ENCODE assay signal across 9 mouse cellular contexts in the genomic region with DNA sequence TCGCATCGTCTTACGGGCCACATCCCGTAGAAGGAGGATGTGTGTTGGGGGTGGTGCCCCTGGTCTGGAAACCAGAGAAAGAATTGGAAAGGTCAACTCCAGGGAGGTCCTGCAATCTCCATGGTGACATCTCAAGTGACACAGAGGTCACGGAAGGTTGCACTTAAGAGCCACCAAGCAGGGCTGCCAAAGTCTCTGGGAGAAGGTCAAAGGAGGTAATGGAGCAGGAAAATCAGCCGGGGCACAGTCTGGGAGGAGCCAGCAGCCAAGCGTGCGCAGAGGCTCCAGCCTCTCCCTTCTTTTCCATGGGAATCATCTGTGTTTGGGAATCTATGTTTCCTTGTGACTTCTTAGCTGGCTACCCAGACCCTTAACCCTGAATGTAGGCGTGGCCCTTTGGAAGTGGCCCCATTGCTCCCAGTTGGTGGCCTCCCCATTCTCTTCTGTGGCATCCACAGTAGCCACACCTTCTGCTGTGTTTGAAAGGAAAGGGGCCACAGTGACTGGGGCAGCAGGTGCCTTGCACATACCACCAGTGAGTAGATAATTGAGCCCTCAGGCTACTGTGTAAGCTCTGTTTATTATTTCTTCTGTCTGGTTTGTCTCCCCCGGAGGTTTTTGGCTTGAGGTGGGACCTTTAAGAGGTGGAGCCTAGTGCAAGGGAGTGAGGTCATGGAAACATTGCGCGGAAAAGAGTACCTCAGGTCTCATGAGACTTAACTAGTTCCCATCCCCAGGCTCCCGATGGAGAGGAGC.
DNase-seq lines count a peak whose midpoint lies in the region; ATAC-seq and TF ChIP-seq lines count a peak whose summit lies in the region.
"Had no signal": no experiment of that assay in that cellular context is flagged by ENCODE, and none has a peak within 500 bp of the region (broad histone marks: within the 10 kb centered on the region; RNA-seq: fewer than 3 reads in every experiment).

No protein-coding gene starts in this region.

- no peak overlapping the region for H3K4me2 ChIP-seq in hindbrain, embryonic 11.5 days (replicated peaks; ENCODE audit: low read depth, low read length)
- no peak overlapping the region for H3K4me2 ChIP-seq in hindbrain, embryonic 14.5 days (replicated peaks)
- H3K4me2 ChIP-seq in neural tube, embryonic 11.5 days (ENCODE audit: low read depth) = no peak overlapping the region

- H3K9ac ChIP-seq in hindbrain, embryonic 11.5 days (ENCODE audit: low read depth, low read length) = no peak overlapping the region
- H3K9ac ChIP-seq in hindbrain, embryonic 14.5 days = no peak overlapping the region
- no peak overlapping the region for H3K9ac ChIP-seq in neural tube, embryonic 11.5 days (ENCODE audit: low read length)

- no peak overlapping the region for H3K27ac ChIP-seq in hindbrain, embryonic 11.5 days (ENCODE audit: low read depth, low read length)
- H3K27ac ChIP-seq in hindbrain, embryonic 14.5 days = no peak overlapping the region
- 0 out of 2 replicates have a peak overlapping the region, but pooled peaks have one; percentile 6 for H3K27ac ChIP-seq in neural tube, embryonic 11.5 days (ENCODE audit: low read depth, low read length)

- peaks cover 2% of the 10 kb centered on the region; the same call in 1 of the 2 replicates for H3K27me3 ChIP-seq in hindbrain, embryonic 11.5 days (ENCODE audit: control insufficient read depth, insufficient read depth, low read length)
- no peaks in the 10 kb centered on the region for H3K27me3 ChIP-seq in hindbrain, embryonic 14.5 days (ENCODE audit: control insufficient read depth, insufficient read depth, low read length)
- no peaks in the 10 kb centered on the region for H3K27me3 ChIP-seq in neural tube, embryonic 11.5 days (ENCODE audit: control insufficient read depth, insufficient read depth, low read length)
- H3K27me3 ChIP-seq: megakaryocyte, embryonic 14.5 days had no signal

- TF ChIP-seq CTCF in brain, embryonic 14.5 days (IDR thresholded peaks at IDR 0.05; ENCODE audit: borderline replicate concordance, extremely low read depth, insufficient read depth, insufficient read length) = no peak

- TF ChIP-seq POLR2A in brain, embryonic 14.5 days (IDR thresholded peaks at IDR 0.05; ENCODE audit: borderline replicate concordance, extremely low read depth, insufficient read depth, insufficient read length, poor library complexity, severe bottlenecking) = no peak

- peak; percentile 65; the same call in 1 of the 2 replicates for ATAC-seq in hindbrain, embryonic 11.5 days (ENCODE audit: low FRiP score)
- ATAC-seq in hindbrain, embryonic 14.5 days (ENCODE audit: low FRiP score) = no peak
- no peak; the same call in 1 of the 2 replicates for ATAC-seq in neural tube, embryonic 11.5 days (ENCODE audit: insufficient read depth, low FRiP score, low TSS enrichment)

- H3K9me3 ChIP-seq in hindbrain, embryonic 11.5 days (ENCODE audit: control insufficient read depth, low read length) = no peaks in the 10 kb centered on the region
- no peaks in the 10 kb centered on the region for H3K9me3 ChIP-seq in hindbrain, embryonic 14.5 days (ENCODE audit: control insufficient read depth, low read length)
- no peaks in the 10 kb centered on the region for H3K9me3 ChIP-seq in neural tube, embryonic 11.5 days (ENCODE audit: control insufficient read depth, low read length)

- peaks cover 9% of the 10 kb centered on the region for H3K4me1 ChIP-seq in hindbrain, embryonic 11.5 days (replicated peaks; ENCODE audit: control insufficient read depth, insufficient read depth, low read length)
- peaks cover 8% of the 10 kb centered on the region for H3K4me1 ChIP-seq in hindbrain, embryonic 14.5 days (replicated peaks; ENCODE audit: control insufficient read depth, insufficient read depth, low read length)
- peaks cover 9% of the 10 kb centered on the region; the same call in 1 of the 2 replicates for H3K4me1 ChIP-seq in neural tube, embryonic 11.5 days (ENCODE audit: control insufficient read depth, insufficient read depth, low read length)
- H3K4me1 ChIP-seq: megakaryocyte, embryonic 14.5 days had no signal

- no peaks in the 10 kb centered on the region for H3K36me3 ChIP-seq in hindbrain, embryonic 11.5 days (ENCODE audit: control insufficient read depth, insufficient read depth, low read length)
- H3K36me3 ChIP-seq in hindbrain, embryonic 14.5 days (replicated peaks; ENCODE audit: control insufficient read depth, insufficient read depth) = no peaks in the 10 kb centered on the region
- H3K36me3 ChIP-seq in neural tube, embryonic 11.5 days (ENCODE audit: control insufficient read depth, insufficient read depth, low read length) = no peaks in the 10 kb centered on the region

- H3K4me3 ChIP-seq in hindbrain, embryonic 11.5 days (ENCODE audit: low read depth, low read length) = no peak overlapping the region
- no peak overlapping the region for H3K4me3 ChIP-seq in hindbrain, embryonic 14.5 days (replicated peaks; ENCODE audit: low read length)
- H3K4me3 ChIP-seq in neural tube, embryonic 11.5 days (ENCODE audit: low read depth, low read length) = no peak overlapping the region
- H3K4me3 ChIP-seq: megakaryocyte, embryonic 14.5 days had no signal

- DNase-seq in hindbrain, embryonic 11.5 days (ENCODE audit: low spot score) = peak; percentile 49
- DNase-seq in hindbrain, embryonic 14.5 days (ENCODE audit: low spot score) = no peak
- DNase-seq in brain, embryonic 14.5 days (ENCODE audit: low read depth) = peak; percentile 47
- DNase-seq in heart, postnatal 4 days = peak; percentile 20
- peak; percentile 40 for DNase-seq in neural tube, embryonic 11.5 days (ENCODE audit: low spot score)
- DNase-seq in T-cell, adult 2 months (ENCODE audit: low spot score) = no peak
- DNase-seq in layer of hippocampus, adult 18-20 months (ENCODE audit: low spot score in 2 of 2) = no peak
- DNase-seq in spleen, postnatal 4 days (ENCODE audit: low spot score in 2 of 2) = no peak

- 10% methylated on average over 13 of the region's 13 CpGs for WGBS in hindbrain, embryonic 11.5 days
- 9% methylated on average over 13 of the region's 13 CpGs for WGBS in hindbrain, embryonic 14.5 days
- WGBS in neural tube, embryonic 11.5 days = 17% methylated on average over 13 of the region's 13 CpGs

Comparison
In these comparisons a context has a peak if more than half of its experiments do, and no peak if none do; other contexts are left out.
1. DNase-seq: peak in hindbrain, embryonic 11.5 days (single experiment), brain, embryonic 14.5 days (single experiment), heart, postnatal 4 days (single experiment) and neural tube, embryonic 11.5 days (single experiment); none in hindbrain, embryonic 14.5 days (single experiment), T-cell, adult 2 months (single experiment), layer of hippocampus, adult 18-20 months (0 of 2) and spleen, postnatal 4 days (0 of 2).